Mouse (Mus musculus) heart, embryonic 14.5 days (tissue): ENCODE measurements around the gene 1110008P14Rik. TPM values are rescaled to one million over a fixed set of nuclear protein-coding genes. Genes with fewer than 3 reads are reported as not detected.

ENCODE experiments used
- ATAC-seq: fragments of 200-750 bp; cut with Nextera tagmentation; 2 replicates; pipeline ENCODE4 v1.8.0; 2017; ENCODE audit warnings: low read depth, moderate TSS enrichment; ENCODE audit not compliant: insufficient number of reproducible peaks, insufficient read depth, low FRiP score
- H3K27ac ChIP-seq, 2 experiments: fragments of 200-500 bp in 1 of 2; fragments of 300-500 bp in 1 of 2; sonication (generic) in 1 of 2; replicated peaks in 1 of 2; 2 replicates each; pipeline ENCODE4 v1.5.1; 2012 to 2014; ENCODE audit warnings: low read depth in 2 of 2, low read length in 2 of 2, control low read depth in 1 of 2, mild to moderate bottlenecking in 1 of 2, mixed read lengths in 1 of 2; ENCODE audit not compliant: control insufficient read depth in 1 of 2, insufficient read depth in 1 of 2
- H3K27me3 ChIP-seq: fragments of 300-500 bp; sonication (generic); 2 replicates; pipeline ENCODE4 v1.6.1; 2014; ENCODE audit warnings: mild to moderate bottlenecking, low read length, control low read depth; ENCODE audit not compliant: control insufficient read depth, insufficient read depth
- H3K36me3 ChIP-seq: fragments of 300-500 bp; sonication (generic); 2 replicates; pipeline ENCODE4 v1.6.1; 2014; ENCODE audit warnings: mild to moderate bottlenecking, control low read depth, low read length, mixed read lengths; ENCODE audit not compliant: control insufficient read depth, insufficient read depth
- H3K4me1 ChIP-seq, 2 experiments: fragments of 200-500 bp in 1 of 2; fragments of 300-500 bp in 1 of 2; sonication (generic) in 1 of 2; 2 replicates each; pipeline ENCODE4 v1.6.1; 2012 to 2014; ENCODE audit warnings: low read length in 2 of 2, control low read depth in 1 of 2, mixed read lengths in 1 of 2; ENCODE audit not compliant: control insufficient read depth in 2 of 2, insufficient read depth in 2 of 2
- H3K4me2 ChIP-seq: fragments of 300-500 bp; sonication (generic); 2 replicates; pipeline ENCODE4 v1.6.1; 2014; ENCODE audit warnings: mild to moderate bottlenecking, low read length
- H3K4me3 ChIP-seq, 2 experiments: fragments of 200-500 bp in 1 of 2; fragments of 300-500 bp in 1 of 2; sonication (generic) in 1 of 2; 2 replicates each; pipeline ENCODE4 v1.5.1; 2012 to 2014; ENCODE audit warnings: low read length in 2 of 2, mild to moderate bottlenecking in 2 of 2, control low read depth in 1 of 2, low read depth in 1 of 2, moderate library complexity in 1 of 2; ENCODE audit not compliant: control insufficient read depth in 1 of 2, insufficient read depth in 1 of 2
- H3K9ac ChIP-seq: fragments of 300-500 bp; sonication (generic); 2 replicates; pipeline ENCODE4 v1.6.1; 2014; ENCODE audit warnings: mild to moderate bottlenecking, low read length
- H3K9me3 ChIP-seq: fragments of 300-500 bp; sonication (generic); 2 replicates; pipeline ENCODE4 v1.6.1; 2016; ENCODE audit warnings: low read length, control low read depth; ENCODE audit not compliant: control insufficient read depth
- WGBS: fragments of 180-500 bp; shearing (Covaris S2); extraction: QIAGEN DNeasy Blood & Tissue Kit; methylation state at CpG from one replicate; pipeline ENCODE4 v1.1.7; 2014; 5-methylcytosine and 5-hydroxymethylcytosine counted together
- polyA plus RNA-seq: library from polyadenylated mRNA; unstranded; fragments of >200 nt; fragmentation: Nextera tagmentation; extraction: Ambion mirVana; gene quantifications from 2 replicates; pipeline ENCODE4 v1.2.1, GENCODE M21; 2014

1110008P14Rik gene
- polyA plus RNA-seq, 1 experiment from 2014 or later: 64.5 TPM

DNA sequence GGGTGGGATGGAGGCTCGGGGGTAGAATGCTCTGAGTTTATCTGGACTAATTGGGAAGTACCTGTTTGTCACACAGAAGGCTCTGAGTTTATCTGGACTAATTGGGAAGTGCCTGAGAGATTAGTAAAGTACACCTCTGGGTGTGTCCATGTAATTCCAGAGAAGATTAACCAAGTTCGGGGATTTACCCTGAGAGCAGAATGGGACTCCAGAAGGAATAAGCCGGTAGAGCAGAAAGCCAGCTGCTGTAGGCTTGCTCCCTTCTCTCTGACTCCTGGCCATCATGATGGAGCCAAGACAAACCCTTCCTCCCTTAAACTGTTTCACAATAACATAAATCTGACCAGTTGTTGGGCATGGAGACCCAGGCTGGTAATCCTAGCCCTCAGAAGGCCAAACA, 43.1 kb upstream of the 1110008P14Rik start:
- 39% methylated on average over 3 of the region's 3 CpGs for WGBS
- H3K27me3 ChIP-seq: no peaks in the 10 kb centered on the region
- H3K36me3 ChIP-seq: peaks cover 13% of the 10 kb centered on the region
- peaks cover 27 to 48% of the 10 kb centered on the region in 2 experiments for H3K4me1 ChIP-seq
- peak overlapping the region; percentile 72 to 89 for H3K27ac ChIP-seq
- no peaks in the 10 kb centered on the region for H3K9me3 ChIP-seq
- ATAC-seq: no peak
- H3K4me2 ChIP-seq: no peak overlapping the region
- H3K4me3 ChIP-seq: no peak overlapping the region
- H3K9ac ChIP-seq: no peak overlapping the region

GRCm38 (mm10) chr2:32423481-32424331, 42.0 kb upstream of the 1110008P14Rik start:
- Histone ChIP-seq H3K27me3 (no peaks in the 10 kb centered on the region), H3K27ac (peak overlapping the region; percentile 72 to 89), H3K9ac (peak overlapping the region; percentile 63), H3K36me3 (peaks cover 24% of the 10 kb centered on the region), H3K9me3 (no peaks in the 10 kb centered on the region), H3K4me1 (peaks cover 23 to 45% of the 10 kb centered on the region in 2 experiments), H3K4me2 (peak overlapping the region; percentile 86), H3K4me3 (peak overlapping the region; percentile 30 to 46)
- ATAC-seq: peak; percentile 86
- 0% methylated on average over 14 of the region's 14 CpGs for WGBS

DNA sequence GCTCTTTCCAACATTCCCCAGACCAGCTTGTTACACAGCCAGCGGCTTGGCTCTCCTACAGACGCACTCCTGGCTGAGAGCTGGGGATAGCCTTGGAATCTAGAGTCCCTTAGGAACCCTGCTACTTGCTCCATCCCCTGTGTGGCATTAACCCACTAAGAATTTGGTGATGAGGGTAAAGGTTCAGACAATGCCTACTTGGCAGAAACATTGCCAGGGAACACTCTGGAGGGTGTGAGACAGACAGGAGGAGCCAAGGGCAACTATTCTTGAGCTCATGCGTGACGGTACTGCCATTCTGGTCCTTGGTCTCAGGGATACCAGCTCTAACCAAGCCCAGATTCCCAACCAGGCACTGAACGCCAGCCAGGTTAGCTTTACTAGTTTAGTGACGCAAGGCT, 40.1 kb upstream of the 1110008P14Rik start:
- Histone ChIP-seq H3K9me3 (no peaks in the 10 kb centered on the region), H3K36me3 (peaks cover 43% of the 10 kb centered on the region), H3K9ac (no peak overlapping the region), H3K4me3 (no peak overlapping the region), H3K27ac (no peak overlapping the region), H3K4me1 (peaks cover 16 to 38% of the 10 kb centered on the region in 2 experiments), H3K4me2 (no peak overlapping the region), H3K27me3 (no peaks in the 10 kb centered on the region)
- ATAC-seq: no peak
- WGBS: 92% methylated on average over 6 of the region's 6 CpGs

GRCm38 (mm10) chr2:32420647-32421046, 38.9 kb upstream of the 1110008P14Rik start:
- Histone ChIP-seq H3K36me3 (peaks cover 55% of the 10 kb centered on the region), H3K27ac (no peak overlapping the region), H3K4me3 (no peak overlapping the region), H3K9me3 (no peaks in the 10 kb centered on the region), H3K4me1 (peaks cover 16 to 38% of the 10 kb centered on the region in 2 experiments), H3K9ac (no peak overlapping the region), H3K4me2 (no peak overlapping the region), H3K27me3 (no peaks in the 10 kb centered on the region)
- ATAC-seq: no peak
- 87% methylated on average over 6 of the region's 6 CpGs for WGBS

DNA sequence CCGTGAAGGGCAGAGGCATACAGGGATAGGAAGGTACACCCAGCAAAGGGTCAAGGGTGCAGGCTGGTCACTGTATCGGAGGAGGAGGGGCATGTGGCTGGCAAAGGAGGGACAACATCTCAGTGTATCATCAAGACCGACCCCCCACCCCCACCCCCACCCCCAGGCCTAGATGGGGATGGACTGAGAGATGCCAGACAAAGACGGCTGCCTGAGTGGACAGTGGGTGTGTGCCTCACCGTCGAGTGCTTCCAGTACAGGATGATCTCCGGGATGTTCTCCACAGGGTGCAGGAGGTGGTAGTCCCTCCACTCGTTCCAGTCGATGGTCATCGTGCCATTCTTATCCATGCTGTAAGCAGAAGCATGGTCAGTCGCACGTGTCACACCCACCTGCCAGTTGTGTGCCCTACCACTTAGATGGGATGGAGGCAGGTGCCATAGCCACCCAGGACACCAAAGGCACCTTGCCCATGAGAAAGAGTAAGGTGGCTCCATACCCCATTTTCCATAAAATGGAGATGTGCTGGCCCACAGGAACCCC, 38.4 kb upstream of the 1110008P14Rik start:
- no peak overlapping the region for H3K9ac ChIP-seq
- H3K9me3 ChIP-seq: no peaks in the 10 kb centered on the region
- no peak overlapping the region for H3K4me2 ChIP-seq
- H3K27me3 ChIP-seq: no peaks in the 10 kb centered on the region
- WGBS: 79% methylated on average over 12 of the region's 12 CpGs
- no peak for ATAC-seq
- no peak overlapping the region for H3K4me3 ChIP-seq
- H3K36me3 ChIP-seq: peaks cover 60% of the 10 kb centered on the region
- peaks cover 13 to 33% of the 10 kb centered on the region in 2 experiments for H3K4me1 ChIP-seq
- H3K27ac ChIP-seq: no peak overlapping the region

DNA sequence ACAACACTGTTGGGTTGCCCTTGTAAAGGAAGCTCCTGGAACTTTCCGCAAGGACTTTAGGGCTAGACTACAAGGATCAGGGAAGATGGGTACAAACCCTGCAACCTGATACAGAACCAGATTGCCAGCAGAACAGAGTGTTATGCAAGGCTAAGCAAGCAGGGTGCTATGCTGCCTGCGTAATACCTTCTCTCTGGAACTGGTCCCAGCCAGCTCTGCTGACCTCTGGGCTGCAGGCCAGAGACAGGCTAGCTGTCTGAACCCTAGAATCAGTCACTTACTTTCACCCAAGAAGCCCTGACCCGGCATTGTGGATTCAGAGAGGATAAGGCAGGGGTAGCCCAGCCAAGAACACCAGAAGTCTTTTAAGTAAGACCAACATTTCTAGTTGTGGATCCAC, 37.6 kb upstream of the 1110008P14Rik start:
- Histone ChIP-seq H3K4me1 (peaks cover 10 to 27% of the 10 kb centered on the region in 2 experiments), H3K9me3 (no peaks in the 10 kb centered on the region), H3K36me3 (peaks cover 67% of the 10 kb centered on the region), H3K27ac (no peak overlapping the region), H3K4me2 (no peak overlapping the region), H3K9ac (no peak overlapping the region), H3K27me3 (no peaks in the 10 kb centered on the region), H3K4me3 (no peak overlapping the region)
- no peak for ATAC-seq
- 82% methylated on average over 3 of the region's 3 CpGs for WGBS

DNA sequence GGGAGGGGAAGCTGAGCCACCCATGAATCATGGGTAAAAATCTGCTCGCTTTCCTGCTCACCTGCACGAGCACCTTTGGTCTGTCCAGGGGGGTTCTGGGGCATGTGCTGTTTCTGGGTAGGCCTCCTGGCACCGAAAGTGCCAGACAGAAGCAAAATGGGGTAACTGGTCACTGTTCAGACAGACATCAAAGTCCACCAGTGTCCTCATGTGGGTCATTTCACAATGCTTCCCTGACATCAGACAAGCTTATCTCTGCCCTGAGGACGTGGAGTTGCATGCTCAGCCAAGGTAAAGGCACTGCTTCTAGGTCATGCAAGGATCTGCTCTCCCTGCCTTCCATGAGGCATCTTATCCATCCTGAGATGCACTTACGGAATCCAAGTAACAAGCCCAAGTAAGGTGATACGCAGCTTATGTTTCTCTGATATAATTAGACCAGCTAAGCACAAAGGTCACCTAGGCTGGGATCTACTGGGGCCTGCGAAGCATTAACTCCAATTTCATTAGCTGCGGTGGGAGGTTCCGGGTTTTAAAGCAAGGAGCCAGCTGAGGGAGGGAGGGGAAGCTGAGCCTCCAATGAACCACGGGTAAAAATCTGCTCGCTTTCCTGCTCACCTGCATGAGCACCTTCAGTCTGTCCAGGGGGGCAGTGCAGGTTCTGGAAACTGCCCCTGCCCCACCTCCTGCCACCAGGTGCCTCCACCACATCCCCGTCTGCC, 36.9 kb upstream of the 1110008P14Rik start:
- WGBS: 85% methylated on average over 12 of the region's 12 CpGs
- no peaks in the 10 kb centered on the region for H3K9me3 ChIP-seq
- no peaks in the 10 kb centered on the region for H3K27me3 ChIP-seq
- H3K4me3 ChIP-seq: no peak overlapping the region
- no peak overlapping the region for H3K4me2 ChIP-seq
- no peak overlapping the region for H3K9ac ChIP-seq
- H3K4me1 ChIP-seq: peaks cover 9 to 21% of the 10 kb centered on the region in 2 experiments
- H3K27ac ChIP-seq: no peak overlapping the region
- ATAC-seq: no peak
- peaks cover 74% of the 10 kb centered on the region for H3K36me3 ChIP-seq
